Mouse (Mus musculus): ENCODE results near the gene Tmem222. TPM values are rescaled to one million over a fixed set of nuclear protein-coding genes. Genes with fewer than 3 reads are reported as not detected.

The Tmem222 gene
- polyA plus RNA-seq, 1 experiment: 58.0 TPM

GRCm38 (mm10) chr4:133264559-133264958, 13.0 kb downstream of the Tmem222 start:
- 62% methylated on average over 2 of the region's 2 CpGs for WGBS
- Histone ChIP-seq H3K27ac (ENCODE audit: insufficient read depth, low read length) (no peak overlapping the region), H3K4me3 (ENCODE audit: extremely low read depth, insufficient read depth, insufficient read length) (no peak overlapping the region), H3K36me3 (ENCODE audit: control insufficient read depth, insufficient read depth, low read length) (peaks cover 37% of the 10 kb centered on the region), H3K27me3 (ENCODE audit: control insufficient read depth, insufficient read depth, low read length) (no peaks in the 10 kb centered on the region), H3K4me1 (ENCODE audit: control insufficient read depth, insufficient read depth, insufficient read length) (no peaks in the 10 kb centered on the region; the same call in 1 of the 2 replicates)
- TF ChIP-seq POLR2A (IDR thresholded peaks at IDR 0.05; ENCODE audit: low read depth, low read length) (no peak), CTCF (IDR thresholded peaks at IDR 0.05; ENCODE audit: extremely low read depth, insufficient read depth, insufficient read length, insufficient replicate concordance) (no peak)
- no peak for DNase-seq (ENCODE audit: low read depth in 1 of 2, low spot score in 2 of 2)

GRCm38 (mm10) chr4:133263756-133264155, 13.8 kb downstream of the Tmem222 start:
- WGBS: 75% methylated on average over 5 of the region's 5 CpGs
- Histone ChIP-seq H3K27me3 (ENCODE audit: control insufficient read depth, insufficient read depth, low read length) (no peaks in the 10 kb centered on the region), H3K27ac (ENCODE audit: insufficient read depth, low read length) (no peak overlapping the region), H3K4me3 (ENCODE audit: extremely low read depth, insufficient read depth, insufficient read length) (no peak overlapping the region), H3K4me1 (ENCODE audit: control insufficient read depth, insufficient read depth, insufficient read length) (no peaks in the 10 kb centered on the region; the same call in 1 of the 2 replicates), H3K36me3 (ENCODE audit: control insufficient read depth, insufficient read depth, low read length) (peaks cover 29% of the 10 kb centered on the region)
- DNase-seq (ENCODE audit: low read depth in 1 of 2, low spot score in 2 of 2): no peak
- TF ChIP-seq CTCF (IDR thresholded peaks at IDR 0.05; ENCODE audit: extremely low read depth, insufficient read depth, insufficient read length, insufficient replicate concordance): no peak
- TF ChIP-seq POLR2A (IDR thresholded peaks at IDR 0.05; ENCODE audit: low read depth, low read length): no peak

GRCm38 (mm10) chr4:133262882-133263281, 14.7 kb downstream of the Tmem222 start, which contains the start of gene Sytl1:
TSS of gene Sytl1 (minus strand) at chr4:133263113.
- Histone ChIP-seq H3K36me3 (ENCODE audit: control insufficient read depth, insufficient read depth, low read length) (peaks cover 21% of the 10 kb centered on the region), H3K4me1 (ENCODE audit: control insufficient read depth, insufficient read depth, insufficient read length) (no peaks in the 10 kb centered on the region; the same call in 1 of the 2 replicates), H3K4me3 (ENCODE audit: extremely low read depth, insufficient read depth, insufficient read length) (peak within 1 kb of the TSS; percentile 34; the same call in 1 of the 2 replicates), H3K27ac (ENCODE audit: insufficient read depth, low read length) (no peak within 1 kb of the TSS), H3K27me3 (ENCODE audit: control insufficient read depth, insufficient read depth, low read length) (no peaks in the 10 kb centered on the region)
- no peak for DNase-seq (ENCODE audit: low read depth in 1 of 2, low spot score in 2 of 2)
- WGBS: 17% methylated on average over 7 of the region's 7 CpGs
- no peak for TF ChIP-seq CTCF (IDR thresholded peaks at IDR 0.05; ENCODE audit: extremely low read depth, insufficient read depth, insufficient read length, insufficient replicate concordance)
- no peak for TF ChIP-seq POLR2A (IDR thresholded peaks at IDR 0.05; ENCODE audit: low read depth, low read length)

- TF ChIP-seq POLR2A (IDR thresholded peaks at IDR 0.05; ENCODE audit: low read depth, low read length) (no peak), CTCF (IDR thresholded peaks at IDR 0.05; ENCODE audit: extremely low read depth, insufficient read depth, insufficient read length, insufficient replicate concordance) (no peak)
- Histone ChIP-seq H3K36me3 (ENCODE audit: control insufficient read depth, insufficient read depth, low read length) (peaks cover 17% of the 10 kb centered on the region), H3K4me1 (ENCODE audit: control insufficient read depth, insufficient read depth, insufficient read length) (no peaks in the 10 kb centered on the region; the same call in 1 of the 2 replicates), H3K27ac (ENCODE audit: insufficient read depth, low read length) (no peak overlapping the region), H3K4me3 (ENCODE audit: extremely low read depth, insufficient read depth, insufficient read length) (peak overlapping the region; percentile 34; the same call in 1 of the 2 replicates), H3K27me3 (ENCODE audit: control insufficient read depth, insufficient read depth, low read length) (no peaks in the 10 kb centered on the region)
- no peak for DNase-seq (ENCODE audit: low read depth in 1 of 2, low spot score in 2 of 2)
- 18% methylated on average over 7 of the region's 7 CpGs for WGBS
Measured at GRCm38 (mm10) chr4:133262375-133262765, 15.2 kb downstream of the Tmem222 start.

GRCm38 (mm10) chr4:133261641-133262374, 15.8 kb downstream of the Tmem222 start:
- 21% methylated on average over 10 of the region's 10 CpGs for WGBS
- H3K27ac ChIP-seq (ENCODE audit: insufficient read depth, low read length): 0 out of 2 replicates have a peak overlapping the region, but pooled peaks have one; percentile 11
- no peaks in the 10 kb centered on the region for H3K27me3 ChIP-seq (ENCODE audit: control insufficient read depth, insufficient read depth, low read length)
- H3K4me3 ChIP-seq (ENCODE audit: extremely low read depth, insufficient read depth, insufficient read length): no peak overlapping the region
- no peaks in the 10 kb centered on the region; the same call in 1 of the 2 replicates for H3K4me1 ChIP-seq (ENCODE audit: control insufficient read depth, insufficient read depth, insufficient read length)
- TF ChIP-seq POLR2A (IDR thresholded peaks at IDR 0.05; ENCODE audit: low read depth, low read length) (no peak), CTCF (IDR thresholded peaks at IDR 0.05; ENCODE audit: extremely low read depth, insufficient read depth, insufficient read length, insufficient replicate concordance) (no peak)
- DNase-seq (ENCODE audit: low read depth in 1 of 2, low spot score in 2 of 2): peak in 1 of 2 experiments; percentile 30
- peaks cover 14% of the 10 kb centered on the region for H3K36me3 ChIP-seq (ENCODE audit: control insufficient read depth, insufficient read depth, low read length)

- 89% methylated on average over 12 of the region's 12 CpGs for WGBS
- H3K27me3 ChIP-seq (ENCODE audit: control insufficient read depth, insufficient read depth, low read length): no peaks in the 10 kb centered on the region
- H3K4me1 ChIP-seq (ENCODE audit: control insufficient read depth, insufficient read depth, insufficient read length): no peaks in the 10 kb centered on the region; the same call in 1 of the 2 replicates
- H3K36me3 ChIP-seq (ENCODE audit: control insufficient read depth, insufficient read depth, low read length): no peaks in the 10 kb centered on the region
- TF ChIP-seq CTCF (IDR thresholded peaks at IDR 0.05; ENCODE audit: extremely low read depth, insufficient read depth, insufficient read length, insufficient replicate concordance): no peak
- no peak for TF ChIP-seq POLR2A (IDR thresholded peaks at IDR 0.05; ENCODE audit: low read depth, low read length)
- DNase-seq (ENCODE audit: low read depth in 1 of 2, low spot score in 2 of 2): no peak
- H3K4me3 ChIP-seq (ENCODE audit: extremely low read depth, insufficient read depth, insufficient read length): no peak overlapping the region
- no peak overlapping the region for H3K27ac ChIP-seq (ENCODE audit: insufficient read depth, low read length)
Measured at GRCm38 (mm10) chr4:133257798-133258408, 19.7 kb downstream of the Tmem222 start.

Data from spleen, adult 2 months (tissue).